Mouse (Mus musculus) thymus, postnatal 4 days (tissue): ENCODE measurements around the gene Stk11.

ENCODE experiments used
- DNase-seq: peaks from one replicate; pipeline ENCODE4 v3.0.0; 2021

The Stk11 gene

GRCm38 (mm10) chr10:80115290-80115943 lies at the start of gene Stk11:
Stk11 (plus strand) TSS chr10:80115803.
- DNase-seq, result peak; percentile 98

DNA sequence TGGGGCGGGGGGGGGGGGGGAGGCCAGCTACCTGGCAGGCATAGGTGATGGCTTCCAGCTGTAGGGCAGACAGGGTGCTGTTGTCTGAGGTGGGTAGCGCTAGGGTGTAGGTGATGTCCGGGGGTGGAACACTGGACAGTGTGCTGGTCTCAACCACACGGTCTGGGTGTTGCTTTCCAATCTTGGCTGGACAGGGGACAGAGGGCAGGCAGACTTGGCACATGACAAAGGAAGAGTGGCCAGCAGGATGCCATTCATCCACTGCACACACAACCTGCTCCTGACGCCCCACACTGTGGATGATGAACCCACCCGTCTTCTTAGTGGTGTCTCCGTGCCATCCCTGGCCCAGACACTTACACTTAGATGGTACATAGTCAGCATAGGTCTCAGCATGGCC lies 46.4 kb upstream of the Stk11 start:
- DNase-seq, result no peak

DNA sequence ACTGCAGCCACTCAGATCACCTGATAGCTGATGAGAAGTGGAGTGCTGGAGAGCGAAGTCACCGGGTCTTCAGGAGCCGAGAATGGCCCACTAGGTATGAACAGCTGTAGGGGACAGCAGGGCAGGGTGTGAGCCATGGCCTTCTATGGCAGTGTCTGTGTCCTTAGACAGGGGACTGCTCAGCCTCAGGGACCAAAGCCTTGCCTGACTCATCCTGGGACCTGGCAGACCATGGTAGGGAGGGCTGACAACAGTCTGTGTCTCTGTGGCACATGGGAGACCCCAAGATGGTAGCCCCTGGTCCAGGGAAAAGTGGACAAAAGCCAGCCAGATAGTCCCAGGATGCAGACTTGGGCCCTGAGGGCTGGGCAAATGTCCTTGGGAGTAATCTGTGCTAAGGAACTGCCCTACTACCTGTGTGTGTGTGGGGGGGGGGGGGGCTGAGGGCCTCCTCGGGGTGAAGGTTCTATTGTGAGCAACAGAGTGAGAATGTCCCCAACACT lies 45.6 kb upstream of the Stk11 start:
- no peak for DNase-seq

DNA sequence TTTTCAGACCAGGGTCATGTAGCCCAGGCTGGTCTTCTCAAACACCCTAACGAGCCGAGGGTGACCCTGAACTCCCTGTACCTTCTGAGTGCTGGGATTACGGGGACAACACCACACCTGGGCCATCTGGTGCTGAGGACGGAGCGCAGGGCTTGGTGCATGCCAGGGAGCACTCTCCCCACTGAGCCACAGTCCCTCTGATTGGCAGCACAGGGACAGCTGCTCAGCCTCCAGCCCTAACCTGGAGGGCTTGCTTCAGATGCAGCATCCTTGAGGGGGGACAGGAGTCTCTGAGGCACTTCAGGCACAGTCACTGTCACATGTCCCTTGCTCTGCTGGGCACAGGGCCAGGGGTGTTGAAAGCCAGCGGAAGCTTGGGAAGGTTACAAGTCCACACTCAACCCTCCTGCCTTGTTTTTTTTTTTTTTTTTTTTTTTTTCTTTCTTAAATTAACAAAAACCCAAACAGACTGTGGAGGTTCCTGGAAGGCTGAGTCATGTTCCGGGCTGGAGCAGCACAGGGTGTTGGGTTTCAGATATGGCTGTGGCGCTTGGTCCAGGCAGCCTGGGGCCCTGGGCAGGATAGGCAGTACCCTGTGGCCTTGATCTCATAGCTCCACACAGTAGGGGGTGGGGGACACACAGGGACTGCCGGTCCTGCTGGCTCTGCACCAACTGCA lies 44.6 kb upstream of the Stk11 start:
- no peak for DNase-seq

GRCm38 (mm10) chr10:80071516-80071900 lies 44.1 kb upstream of the Stk11 start:
- DNase-seq, result no peak

DNA sequence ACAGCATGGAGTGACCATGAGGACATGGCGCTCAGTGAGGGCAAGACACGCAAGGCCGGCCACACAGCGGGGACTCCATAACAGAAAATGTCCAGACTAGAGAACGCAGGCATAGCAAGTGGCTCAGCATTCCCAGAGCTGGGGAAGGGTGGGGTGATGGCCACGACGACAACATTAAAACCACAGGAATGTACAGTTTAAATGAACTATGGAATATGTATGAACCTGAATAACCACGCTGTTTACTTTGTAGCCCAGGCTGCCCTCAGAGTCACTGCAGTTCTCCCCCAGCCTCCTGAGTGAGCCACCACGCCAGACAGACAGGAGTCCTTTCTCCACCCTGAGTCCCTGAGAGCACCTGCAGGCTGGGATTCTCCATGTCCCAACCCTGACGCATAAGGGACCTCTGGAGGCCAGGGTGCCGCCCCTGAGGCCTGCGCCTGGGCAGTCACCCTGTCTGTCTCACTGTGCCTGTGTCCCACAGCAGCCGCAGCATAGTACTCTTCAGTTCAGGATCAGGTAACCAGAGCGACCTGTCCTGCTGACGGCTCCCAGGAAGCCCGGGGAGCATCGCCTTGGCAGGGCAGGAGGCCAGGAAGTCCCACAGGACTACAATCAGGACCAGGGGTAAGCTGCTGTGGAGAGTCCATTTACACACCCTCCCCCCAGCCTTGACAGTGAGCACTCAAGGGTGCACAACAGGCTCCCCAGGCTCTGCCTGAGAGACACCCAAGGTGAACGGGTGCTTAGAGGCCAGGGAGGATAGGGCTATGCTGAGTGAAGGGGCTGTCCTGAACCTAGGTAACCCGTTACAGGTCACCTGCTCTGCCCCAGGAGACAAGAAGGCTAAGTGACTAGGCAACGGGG lies 42.7 kb upstream of the Stk11 start:
- DNase-seq, result no peak

- DNase-seq, result peak; percentile 78
These were observed 40.6 kb upstream of the Stk11 start for GRCm38 (mm10) chr10:80074813-80075601.

DNA sequence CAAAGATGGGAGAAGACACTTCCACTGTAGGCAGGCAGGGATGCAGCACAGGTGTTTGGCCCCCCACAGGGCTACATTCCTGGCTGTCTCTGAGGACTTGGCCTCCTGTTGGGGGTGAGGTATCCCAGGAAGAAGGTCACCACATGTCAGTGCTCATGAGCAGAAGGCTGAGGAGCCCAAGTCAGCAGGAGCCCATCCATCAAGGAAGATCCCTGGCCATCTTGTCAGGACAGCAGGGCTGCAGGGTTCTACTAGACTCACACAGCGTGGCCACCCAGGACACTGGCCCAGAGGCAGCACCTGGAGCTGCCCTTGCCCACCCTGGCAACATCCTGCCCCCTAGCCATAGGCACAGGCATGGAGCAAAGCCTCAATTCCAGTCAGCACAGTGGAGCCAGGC lies 39.7 kb upstream of the Stk11 start:
- no peak for DNase-seq

DNA sequence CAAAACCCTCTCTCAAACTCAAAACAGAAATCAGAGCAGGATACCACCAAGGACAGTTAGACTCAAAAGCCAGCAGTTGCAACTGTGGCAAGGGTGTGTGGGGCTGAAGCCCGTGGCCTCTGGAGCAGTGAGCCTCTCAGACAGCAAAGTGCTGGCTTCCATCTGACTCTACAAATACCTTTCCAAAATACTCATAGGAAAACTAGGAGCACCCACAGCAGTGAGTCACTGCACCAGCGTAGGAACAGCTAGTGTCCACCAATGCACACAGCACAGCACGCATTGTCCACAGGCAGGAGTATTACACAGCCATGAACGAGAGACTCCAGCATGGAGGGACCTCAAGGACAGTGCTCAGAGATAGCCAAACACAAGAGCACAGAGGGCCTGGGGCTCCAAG lies 39.2 kb upstream of the Stk11 start:
- no peak for DNase-seq

- no peak for DNase-seq
These were observed 38.3 kb upstream of the Stk11 start for GRCm38 (mm10) chr10:80077312-80077711.

- no peak for DNase-seq
These were observed 37.2 kb upstream of the Stk11 start for GRCm38 (mm10) chr10:80078366-80078765.

- DNase-seq, result no peak
These were observed 35.1 kb upstream of the Stk11 start for GRCm38 (mm10) chr10:80080396-80081070.

DNA sequence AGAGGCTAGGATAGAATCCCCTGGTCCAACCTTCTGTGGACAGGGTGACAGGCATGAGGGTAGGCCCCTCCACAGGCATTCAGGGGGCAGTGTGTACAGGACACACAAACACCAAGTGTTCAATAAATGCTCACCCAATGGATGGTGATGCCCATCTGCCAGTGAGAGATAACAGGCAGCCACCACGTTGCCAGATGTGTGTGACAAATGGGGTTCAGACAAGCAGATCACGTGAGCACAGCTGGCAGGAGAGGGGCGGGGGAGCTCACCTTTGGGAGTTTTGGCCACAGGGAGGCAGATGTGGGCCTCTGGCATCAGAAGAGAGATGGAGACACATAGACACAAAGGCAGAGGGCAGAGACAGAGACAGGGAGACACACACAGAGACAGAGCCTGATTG lies 34.5 kb upstream of the Stk11 start:
- DNase-seq, result no peak

GRCm38 (mm10) chr10:80084817-80085487 lies 30.7 kb upstream of the Stk11 start:
- DNase-seq, result no peak

DNA sequence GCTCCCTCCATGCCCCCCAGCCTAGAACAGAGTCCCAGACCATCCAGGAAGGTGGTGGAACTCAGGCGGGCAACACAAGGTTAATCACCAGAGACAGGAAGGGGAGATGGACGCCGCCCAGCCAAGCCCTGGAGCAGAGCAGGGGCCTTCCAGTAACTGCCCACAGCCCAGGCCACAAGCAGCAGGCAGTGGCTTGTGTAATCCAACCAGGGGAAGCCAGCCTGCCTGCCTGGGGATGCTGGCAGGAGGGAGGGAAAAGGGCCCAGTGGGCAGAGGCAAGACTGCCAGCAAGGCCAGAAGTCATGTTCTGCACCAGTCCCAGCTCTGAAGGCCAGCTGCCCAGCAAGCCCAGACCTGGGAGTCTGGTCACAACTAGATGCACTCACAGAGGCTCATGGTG lies 28.8 kb upstream of the Stk11 start:
- no peak for DNase-seq

- DNase-seq, result no peak
These were observed 28.1 kb upstream of the Stk11 start for GRCm38 (mm10) chr10:80087483-80087882.

- no peak for DNase-seq
These were observed 26.5 kb upstream of the Stk11 start for GRCm38 (mm10) chr10:80089146-80089545.

DNA sequence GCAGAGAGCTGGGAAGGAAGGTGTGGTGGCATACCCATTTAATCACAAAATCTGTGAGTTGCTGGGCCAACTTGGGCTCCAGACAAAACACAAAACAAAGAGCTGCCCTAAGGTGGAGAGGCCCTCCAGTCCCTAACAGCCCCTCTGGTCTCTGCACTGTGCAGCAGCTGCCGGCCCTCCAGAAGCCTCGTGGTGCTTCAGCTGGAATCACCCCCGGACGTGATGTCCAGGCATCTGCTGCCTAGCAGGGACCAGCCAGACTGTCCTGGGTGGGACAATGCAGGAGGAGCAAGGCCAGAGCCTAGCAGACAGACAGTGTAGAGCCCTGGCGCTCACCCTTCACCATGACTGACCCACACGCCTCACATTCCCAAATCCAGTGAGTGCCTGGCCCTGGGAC lies 24.1 kb upstream of the Stk11 start:
- no peak for DNase-seq

GRCm38 (mm10) chr10:80092690-80093089 lies 22.9 kb upstream of the Stk11 start:
- DNase-seq, result no peak

- no peak for DNase-seq
These were observed 21.5 kb upstream of the Stk11 start for GRCm38 (mm10) chr10:80094085-80094484.

DNA sequence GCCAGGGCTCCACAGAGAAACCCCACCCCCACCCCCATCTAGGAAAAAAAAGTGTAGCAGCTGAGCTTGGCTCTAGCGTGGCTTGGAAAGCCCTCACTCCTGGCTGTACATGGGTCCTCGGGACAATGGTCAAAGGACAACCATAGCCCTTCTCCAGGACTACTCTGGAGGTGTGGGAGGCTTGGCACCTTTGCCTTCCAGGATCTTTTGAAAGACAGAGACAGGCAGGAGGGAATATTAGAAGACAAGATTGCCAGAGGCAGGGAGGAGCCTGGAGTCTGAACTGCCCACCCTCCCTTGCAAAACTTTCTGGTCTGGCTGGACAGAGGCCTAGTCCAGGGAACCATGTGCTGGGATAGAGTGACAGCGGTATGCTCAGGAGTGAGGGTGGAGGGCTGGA lies 20.9 kb upstream of the Stk11 start:
- no peak for DNase-seq

DNA sequence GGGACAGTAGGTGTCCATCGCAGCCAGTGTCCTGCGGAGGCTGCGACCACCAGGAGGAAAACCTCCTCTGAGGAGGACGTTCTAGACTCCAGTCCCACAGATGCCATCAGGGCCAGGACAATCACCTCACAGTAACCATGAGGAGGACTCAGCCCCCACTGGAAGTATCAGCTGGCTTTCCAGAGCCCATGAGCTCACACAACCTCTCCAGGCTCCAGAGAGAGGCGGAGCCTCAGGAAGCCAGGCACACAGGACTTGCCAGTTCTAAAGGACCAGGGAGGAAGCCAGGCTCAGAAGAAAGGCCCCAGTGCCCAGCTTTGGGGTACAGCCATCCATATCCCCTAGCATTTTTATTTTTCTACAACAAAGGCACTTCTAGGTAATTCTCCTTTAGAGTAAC lies 20.1 kb upstream of the Stk11 start:
- no peak for DNase-seq
